Mouse (Mus musculus) liver, adult 2 months (tissue): ENCODE measurements around the gene Vgll1.

ENCODE experiments used
- CTCF ChIP-seq: fragments of 200-500 bp; IDR thresholded peaks from 2 replicates; pipeline ENCODE4 v1.5.1; 2011; ENCODE audit warnings: low read depth, low read length, control low read depth
- POLR2A ChIP-seq: fragments of 200-500 bp; IDR thresholded peaks from 2 replicates; pipeline ENCODE4 v1.6.1; 2011; ENCODE audit warnings: low read length, control low read depth; ENCODE audit not compliant: insufficient read depth; ENCODE audit errors: extremely low read depth

DNA sequence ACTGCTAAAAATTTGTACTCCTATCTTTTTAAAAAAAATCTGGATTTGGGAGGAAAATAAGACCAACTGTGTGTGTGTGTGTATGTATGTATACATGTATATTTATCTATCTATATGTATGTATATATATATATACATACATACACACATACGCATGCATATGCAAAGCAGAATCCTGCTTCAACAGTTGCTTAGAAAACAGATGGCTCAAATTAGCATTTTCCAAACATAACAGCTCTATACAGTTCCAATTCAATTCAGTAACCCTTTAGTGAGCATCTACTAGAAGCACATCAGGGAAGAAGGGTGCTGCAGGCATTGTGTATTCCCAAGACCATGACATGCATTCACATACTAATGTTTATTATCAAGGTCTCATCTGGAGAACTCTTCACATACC is 15.5 kb downstream of the Vgll1 start:
- TF ChIP-seq CTCF (no peak), POLR2A (no peak)
